Mouse (Mus musculus) neural tube, embryonic 12.5 days (tissue): ENCODE results near the gene Slc26a11. TPM values are rescaled to one million over a fixed set of nuclear protein-coding genes. Genes with fewer than 3 reads are reported as not detected.
A peak's percentile ranks its signal among the peaks of the same experiment; 100 is the strongest.

Source experiments
- ATAC-seq: fragments of 200-750 bp; cut with Nextera tagmentation; 2 replicates; pipeline ENCODE4 v1.8.0; 2017; ENCODE audit warnings: low read depth, mild to moderate bottlenecking, moderate TSS enrichment, moderate library complexity; ENCODE audit not compliant: low FRiP score
- H3K27ac ChIP-seq: fragments of 300-500 bp; sonication (generic); 2 replicates; pipeline ENCODE4 v1.5.1; 2016
- H3K27me3 ChIP-seq: fragments of 300-500 bp; sonication (generic); replicated peaks from 2 replicates; pipeline ENCODE4 v1.6.1; 2016; ENCODE audit warnings: mild to moderate bottlenecking
- H3K36me3 ChIP-seq: fragments of 300-500 bp; sonication (generic); 2 replicates; pipeline ENCODE4 v1.6.1; 2016; ENCODE audit warnings: mild to moderate bottlenecking
- H3K4me1 ChIP-seq: fragments of 300-500 bp; sonication (generic); 2 replicates; pipeline ENCODE4 v1.6.1; 2016
- H3K4me2 ChIP-seq: fragments of 300-500 bp; sonication (generic); replicated peaks from 2 replicates; pipeline ENCODE4 v1.6.1; 2016; ENCODE audit warnings: mild to moderate bottlenecking
- H3K4me3 ChIP-seq: fragments of 300-500 bp; sonication (generic); 2 replicates; pipeline ENCODE4 v1.5.1; 2016
- H3K9ac ChIP-seq: fragments of 300-500 bp; sonication (generic); 2 replicates; pipeline ENCODE4 v1.6.1; 2016; ENCODE audit warnings: mild to moderate bottlenecking
- H3K9me3 ChIP-seq: fragments of 300-500 bp; sonication (generic); 2 replicates; pipeline ENCODE4 v1.6.1; 2016; ENCODE audit warnings: mild to moderate bottlenecking
- WGBS: fragments of 180-500 bp; shearing (Covaris S2); methylation state at CpG from one replicate; pipeline ENCODE4 v1.1.7; 2016; 5-methylcytosine and 5-hydroxymethylcytosine counted together
- polyA plus RNA-seq: library from polyadenylated mRNA; unstranded; fragments of >200 nt; fragmentation: Nextera tagmentation; extraction: Ambion mirVana; gene quantifications from 2 replicates; pipeline ENCODE4 v1.2.1, GENCODE M21; 2016

Slc26a11 gene
- polyA plus RNA-seq: 5.0 TPM in 2 replicates

DNA sequence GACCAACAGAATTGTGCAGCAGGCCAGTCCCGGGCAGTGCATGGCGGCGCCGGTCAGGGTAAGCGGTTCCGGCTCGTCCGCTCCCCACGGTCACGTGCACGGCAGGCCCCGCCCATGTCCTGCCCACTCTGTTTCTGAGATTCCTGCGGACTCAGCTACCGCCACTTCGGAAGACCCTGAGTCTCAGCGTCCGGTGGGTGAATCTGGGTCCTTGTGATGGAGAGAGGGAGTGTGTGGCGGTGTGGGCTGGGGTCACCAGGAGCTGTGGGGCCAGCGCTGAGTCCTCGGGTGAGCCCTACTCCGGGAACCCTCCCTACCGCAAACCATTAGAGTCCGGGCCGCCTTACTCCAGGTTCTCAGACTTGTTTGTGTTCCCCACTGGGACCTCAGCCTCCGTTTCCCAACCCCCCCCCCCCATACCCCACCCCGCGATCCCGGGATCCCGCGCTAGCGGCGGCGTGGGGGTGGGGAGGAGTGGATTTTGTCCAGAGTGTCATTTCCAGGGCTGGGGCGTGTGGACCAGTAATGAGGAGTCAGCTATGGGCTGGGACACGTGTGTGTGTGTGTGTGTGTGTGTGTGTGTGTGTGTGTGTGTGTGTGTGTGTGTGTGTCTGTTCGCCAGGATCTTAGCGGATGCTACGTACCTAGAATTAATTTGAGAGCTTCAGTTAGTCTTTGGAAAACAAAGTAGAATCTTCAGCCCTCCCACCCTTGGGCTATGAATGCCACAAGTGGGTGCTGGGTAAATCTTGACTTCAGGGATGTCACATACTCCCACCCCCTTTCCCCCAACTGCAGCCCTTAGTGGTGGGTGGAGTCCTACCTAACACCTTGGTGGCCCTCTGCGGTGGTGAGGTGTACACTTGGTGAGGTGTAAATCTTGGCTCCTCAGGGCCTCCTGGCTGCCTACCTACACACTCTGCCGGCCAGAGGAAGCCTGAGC is at the start of gene Slc26a11, which contains the start of gene Sgsh:
Gene Slc26a11 (plus strand): TSS at position 115 of the 943 bp plus-strand sequence.
Gene Sgsh (minus strand): TSS at position 94 of the 943 bp plus-strand sequence.
- Histone ChIP-seq H3K27ac (no peak within 1 kb of the TSS), H3K27me3 (no peaks in the 10 kb centered on the region), H3K4me3 (peak within 1 kb of the TSS; percentile 48), H3K4me1 (peaks cover 15% of the 10 kb centered on the region), H3K9me3 (no peaks in the 10 kb centered on the region), H3K4me2 (peak within 1 kb of the TSS; percentile 98), H3K9ac (peak within 1 kb of the TSS; percentile 55), H3K36me3 (0 out of 2 replicates have a peak, but pooled peaks cover 2% of the 10 kb centered on the region)
- peak; percentile 96 for ATAC-seq
- WGBS: 2% methylated on average over 40 of the region's 40 CpGs

DNA sequence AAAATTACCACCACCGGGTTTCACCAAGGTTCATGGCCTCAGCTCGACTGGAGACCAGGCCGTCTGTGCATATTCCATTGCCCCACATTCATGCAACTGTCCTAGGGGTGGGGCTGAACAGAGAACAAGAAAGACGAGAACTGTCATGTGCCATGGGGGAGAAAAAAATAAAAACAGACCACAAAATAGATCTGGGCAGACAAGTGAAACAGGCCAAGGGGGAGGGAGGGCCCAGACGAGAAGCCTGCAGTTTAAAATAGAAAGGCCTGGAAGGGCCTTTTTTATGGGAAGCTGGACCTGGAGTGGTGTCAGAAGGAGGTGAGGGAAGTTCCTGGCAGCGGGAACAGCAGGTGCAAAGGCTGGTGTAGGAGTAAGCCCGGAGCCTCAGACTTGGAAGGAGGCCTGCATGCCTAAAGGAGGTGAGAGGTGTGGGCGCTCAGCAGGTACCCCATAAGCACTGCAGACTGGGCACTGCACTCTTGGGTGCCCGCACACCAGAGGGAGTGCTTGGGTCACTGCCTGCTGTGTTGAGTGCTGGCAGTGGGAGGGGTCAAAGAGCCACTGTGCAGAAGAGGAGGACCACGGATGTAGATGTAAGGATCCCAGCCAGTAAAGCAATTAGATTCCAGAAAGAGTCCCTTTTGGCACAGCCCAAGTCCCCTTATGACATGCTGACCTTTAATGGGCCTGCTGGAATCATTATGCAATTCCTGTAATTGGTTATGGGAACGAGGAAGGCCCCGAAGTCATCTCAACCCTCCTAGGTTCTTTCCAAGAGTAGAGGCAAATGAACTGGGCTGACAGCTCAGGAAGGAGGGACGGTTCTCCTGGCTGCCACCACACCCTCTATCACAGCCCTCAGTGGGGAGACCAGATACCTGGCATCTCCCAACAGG is 48.3 kb upstream of the Slc26a11 start:
- ATAC-seq: no peak
- WGBS: 62% methylated on average over 13 of the region's 13 CpGs
- no peaks in the 10 kb centered on the region for H3K9me3 ChIP-seq
- H3K4me2 ChIP-seq: no peak overlapping the region
- H3K36me3 ChIP-seq: no peaks in the 10 kb centered on the region
- H3K27ac ChIP-seq: no peak overlapping the region
- 0 out of 2 replicates have a peak, but pooled peaks cover 6% of the 10 kb centered on the region for H3K4me1 ChIP-seq
- peaks cover 10% of the 10 kb centered on the region; the same call in 1 of the 2 replicates for H3K27me3 ChIP-seq
- no peak overlapping the region for H3K9ac ChIP-seq
- no peak overlapping the region for H3K4me3 ChIP-seq

DNA sequence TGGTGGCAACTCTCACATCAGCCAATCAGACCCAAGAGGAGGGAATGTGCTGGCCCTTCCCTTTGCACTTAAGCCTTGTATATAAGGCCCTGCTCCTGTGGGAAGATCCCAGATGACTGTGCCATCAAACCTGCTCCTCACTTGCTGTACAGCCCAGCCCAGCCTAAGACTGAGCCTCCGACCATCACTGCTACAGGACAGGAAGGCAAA is 47.8 kb upstream of the Slc26a11 start, which contains the start of gene Card14:
Gene Card14 (plus strand): TSS at position 111 of the 210 bp plus-strand sequence.
- ATAC-seq: no peak

DNA sequence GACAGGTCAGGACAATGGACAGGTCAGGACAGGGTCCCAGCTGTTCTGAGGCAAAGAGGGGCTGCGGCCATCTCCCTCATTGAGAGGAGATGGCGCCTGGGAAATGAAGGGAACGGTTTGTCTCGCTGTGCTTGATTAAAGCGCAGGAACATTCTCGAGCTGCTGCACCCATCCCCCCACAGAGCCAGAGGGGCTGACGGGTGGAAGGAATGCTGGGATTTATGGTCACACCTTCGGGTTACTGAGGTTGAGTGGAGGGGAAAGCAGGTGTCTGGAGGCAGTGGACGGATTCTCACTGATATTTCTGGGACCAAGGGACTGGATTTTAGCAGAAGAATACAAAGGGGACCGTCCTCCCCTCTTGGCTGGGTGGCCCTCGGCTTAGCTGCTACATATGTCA is 47.4 kb upstream of the Slc26a11 start:
- Histone ChIP-seq H3K4me1 (0 out of 2 replicates have a peak, but pooled peaks cover 6% of the 10 kb centered on the region), H3K9ac (no peak overlapping the region), H3K27me3 (peaks cover 10% of the 10 kb centered on the region; the same call in 1 of the 2 replicates), H3K9me3 (no peaks in the 10 kb centered on the region), H3K36me3 (no peaks in the 10 kb centered on the region), H3K4me2 (no peak overlapping the region), H3K4me3 (no peak overlapping the region), H3K27ac (no peak overlapping the region)
- WGBS: 24% methylated on average over 11 of the region's 11 CpGs
- no peak for ATAC-seq

More for the DNA sequence above, 47.8 kb upstream of the Slc26a11 start, which contains the start of gene Card14:
- Histone ChIP-seq H3K4me3 (no peak within 1 kb of the TSS), H3K9me3 (no peaks in the 10 kb centered on the region), H3K27me3 (peaks cover 10% of the 10 kb centered on the region; the same call in 1 of the 2 replicates), H3K36me3 (no peaks in the 10 kb centered on the region), H3K27ac (no peak within 1 kb of the TSS), H3K4me2 (no peak within 1 kb of the TSS), H3K4me1 (0 out of 2 replicates have a peak, but pooled peaks cover 6% of the 10 kb centered on the region), H3K9ac (no peak within 1 kb of the TSS)
- 33% methylated on average over 1 of the region's 1 CpGs for WGBS

DNA sequence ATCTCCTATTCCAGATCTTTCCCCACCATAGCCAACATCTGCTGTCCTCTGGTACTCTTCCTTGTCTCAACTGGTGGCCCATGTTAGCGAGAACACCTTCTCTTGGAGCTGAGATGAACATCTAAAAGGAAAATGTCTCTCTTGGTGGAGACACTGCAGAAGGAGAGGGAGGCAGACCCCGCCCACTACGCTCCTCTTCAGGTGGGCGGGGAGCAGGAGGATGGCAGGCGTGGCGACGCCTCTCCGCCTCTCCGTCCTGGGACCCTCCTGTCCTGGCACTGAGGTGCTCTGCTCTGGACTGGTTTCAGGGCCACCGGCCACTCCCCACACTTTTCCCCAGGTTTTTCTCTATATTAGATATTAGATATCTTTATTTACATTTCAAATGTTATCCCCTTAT is 44.7 kb upstream of the Slc26a11 start:
- no peak overlapping the region for H3K9ac ChIP-seq
- H3K27ac ChIP-seq: no peak overlapping the region
- 20% methylated on average over 10 of the region's 10 CpGs for WGBS
- H3K36me3 ChIP-seq: no peaks in the 10 kb centered on the region
- no peaks in the 10 kb centered on the region; the same call in 1 of the 2 replicates for H3K27me3 ChIP-seq
- H3K4me3 ChIP-seq: no peak overlapping the region
- 0 out of 2 replicates have a peak, but pooled peaks cover 6% of the 10 kb centered on the region for H3K4me1 ChIP-seq
- ATAC-seq: no peak
- no peak overlapping the region for H3K4me2 ChIP-seq
- no peaks in the 10 kb centered on the region for H3K9me3 ChIP-seq

DNA sequence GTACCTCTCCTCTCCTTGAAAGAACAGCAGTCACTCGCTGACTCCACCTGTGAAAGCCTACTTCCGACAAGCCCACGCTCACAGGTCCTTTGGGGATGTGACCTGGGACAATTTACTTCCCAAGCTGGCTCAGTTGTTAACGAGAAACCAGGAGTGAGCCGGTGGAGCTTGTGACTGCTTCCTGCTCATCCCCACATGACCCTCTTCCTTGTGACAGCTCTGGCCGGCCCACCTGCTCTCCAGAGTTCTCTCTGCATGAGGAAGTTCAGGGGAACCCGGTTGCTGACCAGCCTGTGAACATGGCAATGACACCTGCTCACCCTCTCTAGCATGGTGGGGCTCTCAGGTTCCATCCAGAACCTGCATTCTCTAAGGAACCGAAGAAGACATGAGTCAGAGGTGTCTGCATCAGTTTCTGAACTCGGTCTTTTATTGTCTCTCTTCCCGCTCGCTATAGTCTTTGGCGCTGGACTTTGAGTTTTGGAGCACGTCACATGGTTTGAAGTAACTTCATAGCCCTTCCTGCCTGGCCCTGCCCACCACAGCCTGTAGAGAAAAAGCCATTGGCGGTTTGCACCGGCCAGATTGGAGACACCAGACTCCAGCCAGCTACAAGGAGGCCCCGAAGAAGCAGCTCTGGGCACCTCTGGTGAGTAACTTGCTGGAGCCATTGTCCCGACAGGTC is 41.0 kb upstream of the Slc26a11 start:
- WGBS: 82% methylated on average over 17 of the region's 17 CpGs
- Histone ChIP-seq H3K4me2 (no peak overlapping the region), H3K27me3 (no peaks in the 10 kb centered on the region), H3K27ac (no peak overlapping the region), H3K9me3 (no peaks in the 10 kb centered on the region), H3K9ac (no peak overlapping the region), H3K36me3 (no peaks in the 10 kb centered on the region), H3K4me3 (no peak overlapping the region), H3K4me1 (no peaks in the 10 kb centered on the region)
- no peak for ATAC-seq

DNA sequence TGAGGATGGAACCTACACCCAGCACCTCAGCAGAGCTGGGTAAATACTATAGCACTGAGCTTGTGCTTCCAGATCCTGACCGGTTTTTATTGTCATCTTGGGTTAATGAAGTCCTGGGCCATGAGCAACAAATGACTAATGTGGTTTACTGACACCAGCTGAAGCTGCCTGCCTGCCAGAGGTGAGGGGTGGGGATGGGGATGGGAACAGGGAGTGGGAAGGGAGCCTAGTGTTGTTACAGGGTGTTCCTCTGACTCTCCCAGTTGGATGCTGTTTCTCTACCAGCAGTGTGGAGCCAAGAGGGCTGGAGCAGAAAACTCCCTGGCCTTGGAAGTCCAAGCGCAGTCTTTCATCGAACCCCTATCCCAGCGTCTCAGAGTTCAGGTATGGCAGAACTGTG is 38.6 kb upstream of the Slc26a11 start:
- Histone ChIP-seq H3K9me3 (no peaks in the 10 kb centered on the region), H3K4me3 (no peak overlapping the region), H3K4me1 (no peaks in the 10 kb centered on the region), H3K27me3 (no peaks in the 10 kb centered on the region), H3K36me3 (no peaks in the 10 kb centered on the region), H3K9ac (no peak overlapping the region), H3K4me2 (no peak overlapping the region), H3K27ac (no peak overlapping the region)
- 91% methylated on average over 4 of the region's 4 CpGs for WGBS
- ATAC-seq: no peak

DNA sequence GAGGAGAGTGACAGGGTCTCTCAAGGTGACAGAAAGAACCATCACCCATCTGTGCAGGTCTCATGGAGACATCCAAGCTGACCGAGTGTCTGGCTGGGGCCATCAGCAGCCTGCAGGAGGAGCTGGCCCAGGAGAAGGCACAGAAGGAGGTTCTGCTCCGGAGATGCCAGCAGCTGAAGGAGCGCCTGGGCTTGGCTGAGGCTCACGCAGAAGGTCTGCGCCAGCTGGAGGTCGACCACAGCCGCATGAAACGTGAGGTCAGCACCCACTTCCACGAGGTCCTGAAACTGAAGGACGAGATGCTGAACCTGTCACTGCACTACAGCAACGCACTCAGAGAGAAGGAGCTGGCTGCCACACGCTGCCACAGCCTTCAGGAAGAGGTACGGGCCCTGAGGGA is 32.8 kb upstream of the Slc26a11 start:
- H3K4me3 ChIP-seq: no peak overlapping the region
- 77% methylated on average over 13 of the region's 13 CpGs for WGBS
- ATAC-seq: no peak
- no peak overlapping the region for H3K27ac ChIP-seq
- 0 out of 2 replicates have a peak, but pooled peaks cover 3% of the 10 kb centered on the region for H3K9me3 ChIP-seq
- H3K36me3 ChIP-seq: no peaks in the 10 kb centered on the region
- no peak overlapping the region for H3K9ac ChIP-seq
- 0 out of 2 replicates have a peak, but pooled peaks cover 3% of the 10 kb centered on the region for H3K27me3 ChIP-seq
- H3K4me2 ChIP-seq: no peak overlapping the region
- no peaks in the 10 kb centered on the region for H3K4me1 ChIP-seq

DNA sequence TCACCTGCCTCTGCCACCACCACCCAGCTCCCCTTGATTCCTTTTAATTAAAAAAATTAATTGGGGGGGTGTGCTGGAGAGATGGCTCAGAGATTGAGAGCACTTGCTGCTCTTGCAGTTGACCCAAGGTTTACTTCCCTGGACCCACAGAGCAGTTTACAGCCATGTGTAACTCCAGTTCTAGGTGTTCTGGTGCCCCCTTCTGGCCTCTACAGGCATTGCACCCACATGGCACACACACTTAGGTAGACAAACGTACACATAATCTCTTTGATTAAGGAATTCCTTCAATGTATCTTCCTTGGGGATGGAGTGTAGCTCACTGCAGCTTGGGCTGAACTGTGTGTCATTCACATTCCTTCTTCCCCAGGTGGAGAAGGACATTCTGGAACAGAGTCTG is 30.3 kb upstream of the Slc26a11 start:
- no peak for ATAC-seq
- H3K36me3 ChIP-seq: no peaks in the 10 kb centered on the region
- no peaks in the 10 kb centered on the region for H3K4me1 ChIP-seq
- H3K9me3 ChIP-seq: 0 out of 2 replicates have a peak, but pooled peaks cover 3% of the 10 kb centered on the region
- 0 out of 2 replicates have a peak, but pooled peaks cover 3% of the 10 kb centered on the region for H3K27me3 ChIP-seq
- no peak overlapping the region for H3K9ac ChIP-seq
- no peak overlapping the region for H3K4me2 ChIP-seq
- H3K27ac ChIP-seq: no peak overlapping the region
- WGBS: 88% methylated on average over 1 of the region's 1 CpGs
- H3K4me3 ChIP-seq: no peak overlapping the region

DNA sequence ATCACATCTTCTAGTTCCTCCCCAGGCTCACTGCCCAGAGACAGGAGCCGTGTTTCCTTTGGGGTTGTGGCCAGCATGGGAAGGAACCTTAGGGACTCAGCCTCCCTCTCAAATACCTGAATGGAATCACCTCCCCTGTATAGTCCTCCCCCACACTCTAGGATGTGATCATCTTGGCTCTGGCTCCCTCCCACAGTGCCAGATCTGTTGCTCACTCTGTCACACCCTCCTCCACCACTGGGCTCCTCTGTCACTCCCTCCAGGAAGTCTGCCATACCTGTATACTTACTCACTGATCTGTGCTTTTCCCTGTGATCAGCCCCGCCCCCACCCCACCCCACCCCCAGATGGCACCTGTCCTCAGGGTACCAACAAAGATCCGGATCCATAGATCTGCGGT is 24.8 kb upstream of the Slc26a11 start:
- 65% methylated on average over 4 of the region's 4 CpGs for WGBS
- H3K9ac ChIP-seq: no peak overlapping the region
- H3K27me3 ChIP-seq: no peaks in the 10 kb centered on the region
- ATAC-seq: no peak
- H3K36me3 ChIP-seq: no peaks in the 10 kb centered on the region
- no peaks in the 10 kb centered on the region for H3K9me3 ChIP-seq
- no peak overlapping the region for H3K4me2 ChIP-seq
- H3K4me3 ChIP-seq: no peak overlapping the region
- H3K4me1 ChIP-seq: no peaks in the 10 kb centered on the region
- H3K27ac ChIP-seq: no peak overlapping the region

DNA sequence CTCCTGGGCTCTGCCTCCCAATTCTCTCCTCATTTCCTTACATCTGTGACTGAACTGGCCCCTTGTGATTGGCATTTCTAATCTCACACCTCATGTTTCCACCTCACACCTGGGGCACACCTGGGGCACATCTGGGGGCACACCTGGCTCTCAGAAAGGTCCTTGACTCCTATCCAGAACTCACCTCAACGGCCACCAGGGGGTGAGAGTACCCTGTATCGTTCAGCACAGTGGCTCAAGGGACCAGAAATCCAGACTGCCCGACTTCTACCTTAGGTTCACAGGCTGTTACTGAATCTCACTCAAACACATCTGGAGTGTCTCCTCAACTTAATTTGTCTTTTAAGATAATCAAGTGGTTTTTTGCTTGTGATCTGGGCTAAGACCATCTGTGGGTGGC is 23.4 kb upstream of the Slc26a11 start:
- WGBS: 48% methylated on average over 3 of the region's 3 CpGs
- H3K27me3 ChIP-seq: no peaks in the 10 kb centered on the region
- no peak overlapping the region for H3K4me2 ChIP-seq
- H3K4me1 ChIP-seq: no peaks in the 10 kb centered on the region
- no peak overlapping the region for H3K9ac ChIP-seq
- H3K36me3 ChIP-seq: no peaks in the 10 kb centered on the region
- ATAC-seq: no peak
- no peak overlapping the region for H3K4me3 ChIP-seq
- no peaks in the 10 kb centered on the region for H3K9me3 ChIP-seq
- H3K27ac ChIP-seq: no peak overlapping the region
